Mouse (Mus musculus): ENCODE results near the gene S100pbp.
A peak's percentile ranks its signal among the peaks of the same experiment; 100 is the strongest.
"Not testable (repeated sequence)": the region's sequence is repeated elsewhere in the genome, so short reads cannot be mapped to it uniquely, and the experiment has no call there.

Gene S100pbp

DNA sequence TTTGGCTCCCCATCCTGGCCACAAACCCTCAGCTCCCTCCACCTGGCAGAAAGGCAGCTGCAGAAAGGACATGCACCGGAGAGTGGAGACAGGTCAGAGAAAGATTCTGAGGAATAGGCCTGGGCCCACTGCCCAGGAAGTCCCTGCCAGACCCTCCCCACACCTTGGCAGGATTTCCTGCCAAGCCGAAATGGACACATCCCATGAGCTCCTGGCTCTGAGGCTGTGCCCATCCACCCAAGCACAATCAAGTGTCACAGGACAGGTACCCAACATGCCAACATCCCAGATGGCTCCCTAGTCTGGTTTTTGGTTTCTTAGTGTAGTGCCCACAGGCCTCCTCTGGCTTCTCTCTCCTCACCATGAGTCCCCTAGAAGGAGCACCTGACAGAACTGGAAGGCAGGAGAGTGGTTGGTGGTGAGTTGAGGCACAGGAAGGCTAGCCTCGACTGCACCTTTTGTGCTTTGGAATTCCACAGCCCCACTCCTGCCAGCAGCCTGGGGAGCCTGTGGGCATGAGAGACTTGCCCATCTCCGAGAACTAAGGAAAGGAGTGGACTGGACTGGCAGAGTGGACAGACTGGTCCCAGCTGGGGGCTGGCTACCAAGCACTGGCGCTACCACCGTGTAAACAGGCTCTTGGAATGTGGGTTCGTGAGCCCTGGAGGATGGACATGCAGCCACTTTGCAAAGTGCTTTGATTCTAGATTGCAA is 31.0 kb upstream of the S100pbp start:
- DNase-seq (ENCODE audit: inconsistent ontology term): no peak

DNA sequence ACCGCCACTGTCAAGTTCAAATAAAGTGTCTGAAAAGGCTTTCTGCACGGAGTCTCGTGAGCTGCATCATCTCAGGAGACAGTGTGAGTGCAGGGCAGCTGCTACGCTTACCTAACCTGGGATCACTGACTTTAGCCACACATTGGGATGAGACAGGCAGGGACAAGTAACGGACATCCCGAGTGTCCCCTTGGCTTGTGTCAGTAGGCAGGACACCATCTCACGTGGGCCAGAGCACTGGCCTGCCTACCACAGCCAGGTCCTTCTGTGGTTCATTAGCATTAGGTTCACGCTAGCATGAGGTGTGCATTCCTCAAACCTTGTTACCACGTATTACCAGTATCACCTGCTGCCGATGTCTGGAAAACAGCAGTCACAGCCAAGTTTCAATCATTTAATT is 29.7 kb upstream of the S100pbp start:
- DNase-seq (ENCODE audit: inconsistent ontology term): no peak

DNA sequence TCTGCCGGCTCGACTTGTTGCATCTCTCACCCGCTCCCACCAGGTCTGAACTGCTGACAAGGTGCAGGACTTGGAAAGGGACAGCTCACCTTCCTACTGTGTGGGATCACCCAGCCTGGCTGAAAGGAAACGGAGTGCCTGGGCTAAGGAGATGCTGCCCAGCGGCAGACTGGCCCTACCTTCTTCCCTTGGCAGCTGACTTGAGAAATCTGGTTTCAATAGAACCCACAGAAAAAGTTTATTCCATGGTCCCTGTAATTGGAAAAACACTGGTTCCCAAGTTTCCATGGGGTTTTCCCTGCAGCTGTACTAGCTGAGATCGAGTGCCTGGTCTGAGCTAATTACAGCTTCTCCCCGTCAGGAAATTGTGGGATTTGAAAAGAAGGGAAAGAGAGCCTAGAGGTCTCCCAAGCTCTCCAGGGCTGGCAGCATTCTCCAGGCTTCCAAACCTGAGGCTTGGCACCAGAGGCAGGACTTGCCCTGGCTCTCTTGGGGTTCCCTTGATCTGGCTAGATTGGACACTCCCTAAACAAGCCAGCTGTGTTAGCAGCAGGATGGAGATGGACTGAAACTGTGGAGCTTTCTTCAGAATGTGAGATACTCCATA is 29.1 kb upstream of the S100pbp start:
- DNase-seq (ENCODE audit: inconsistent ontology term): no peak

DNA sequence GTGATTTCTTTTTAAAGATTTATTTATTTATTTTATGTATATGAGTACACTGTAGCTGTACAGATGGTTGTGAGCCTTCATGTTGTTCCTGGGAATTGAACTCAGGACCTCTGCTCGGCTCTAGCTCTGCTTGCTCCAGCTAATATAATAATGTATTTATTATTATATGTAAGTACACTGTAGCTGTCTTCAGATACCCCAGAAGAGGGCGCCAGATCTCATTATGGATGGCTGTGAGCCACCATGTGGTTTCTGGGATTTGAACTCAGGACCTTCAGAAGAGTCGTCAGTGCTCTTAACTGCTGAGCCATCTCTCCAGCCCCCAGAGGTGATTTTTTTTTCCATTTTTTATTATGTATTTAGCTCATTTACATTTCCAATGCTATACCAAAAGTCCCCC is 23.0 kb upstream of the S100pbp start:
- DNase-seq (ENCODE audit: inconsistent ontology term): not testable (repeated sequence)

DNA sequence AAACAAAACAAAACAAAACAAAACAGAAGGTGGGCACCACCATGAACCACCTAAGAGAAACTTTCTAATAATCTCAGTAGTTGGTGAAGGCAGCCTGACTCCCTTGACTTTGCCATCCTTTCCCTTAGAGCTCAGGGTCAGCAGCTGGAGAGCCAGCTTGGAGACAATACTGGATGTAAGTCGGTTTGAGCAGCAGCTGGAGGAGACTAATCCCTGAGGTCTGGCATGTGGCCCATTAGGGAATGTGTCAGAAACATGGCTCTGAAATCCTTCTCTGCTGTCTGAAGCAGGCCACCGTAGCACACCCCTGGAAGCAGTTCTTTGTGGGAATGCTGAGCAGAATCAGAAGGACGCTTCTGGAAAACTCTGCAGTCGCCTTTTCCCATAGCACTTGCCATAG is 21.9 kb upstream of the S100pbp start:
- no peak for DNase-seq (ENCODE audit: inconsistent ontology term)

DNA sequence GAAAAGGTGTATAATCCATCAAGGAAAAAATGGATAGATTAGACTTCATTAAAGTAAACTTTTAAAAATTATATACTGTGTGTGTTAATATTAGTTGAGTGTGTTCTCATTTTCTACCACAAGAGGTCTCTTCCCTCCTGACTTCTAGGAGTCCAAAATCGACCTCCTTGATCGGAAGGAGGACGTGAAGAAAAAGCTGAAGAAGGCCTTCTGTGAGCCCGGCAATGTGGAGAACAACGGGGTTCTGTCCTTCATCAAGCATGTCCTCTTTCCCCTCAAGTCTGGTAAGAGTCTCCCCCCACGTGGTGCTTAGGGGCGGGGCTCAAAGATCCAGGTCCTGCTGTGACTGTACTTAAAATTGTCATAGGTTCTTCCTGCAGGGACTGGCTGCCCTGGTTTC is 20.0 kb upstream of the S100pbp start:
- DNase-seq (ENCODE audit: inconsistent ontology term): peak; percentile 39

DNA sequence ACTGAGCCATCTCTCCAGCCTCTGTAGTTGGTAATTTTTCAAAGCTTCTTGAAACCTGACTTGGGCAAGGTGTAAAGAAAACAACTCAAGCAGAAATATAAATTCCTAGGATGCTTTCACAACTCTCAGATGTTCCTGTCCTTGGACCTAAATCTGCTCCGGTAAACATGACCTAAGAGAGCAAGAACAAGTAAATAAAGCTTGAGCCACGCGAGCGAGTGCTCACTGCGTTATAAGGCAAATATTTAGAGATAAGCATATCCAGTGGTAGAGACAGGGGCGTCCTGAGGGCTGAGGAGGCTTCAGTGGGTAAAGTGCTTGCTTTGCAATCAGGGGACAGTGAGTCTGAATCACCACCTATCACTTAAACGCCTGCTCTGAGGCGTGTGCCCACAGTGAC is 17.3 kb upstream of the S100pbp start:
- no peak for DNase-seq (ENCODE audit: inconsistent ontology term)

DNA sequence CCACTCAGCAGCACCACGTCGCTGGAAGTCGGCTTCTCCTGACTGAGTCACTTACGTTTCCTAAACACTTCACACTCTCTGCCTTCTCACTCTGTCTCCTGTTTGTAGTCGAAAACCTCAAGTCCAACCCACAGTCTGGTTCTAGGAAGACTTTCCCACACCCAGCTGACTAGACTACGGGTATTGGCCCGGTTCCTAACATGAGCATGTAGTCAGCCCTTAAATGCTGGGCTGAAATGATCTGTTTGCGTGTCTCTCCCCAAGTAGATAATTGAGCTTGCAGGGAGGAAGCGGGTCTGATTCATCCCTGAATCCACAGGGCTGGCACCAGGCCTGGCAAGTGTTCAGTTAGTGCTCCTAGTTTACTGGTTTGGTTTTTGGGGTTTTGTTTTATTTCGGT is 15.1 kb upstream of the S100pbp start:
- peak; percentile 81 for DNase-seq (ENCODE audit: inconsistent ontology term)

DNA sequence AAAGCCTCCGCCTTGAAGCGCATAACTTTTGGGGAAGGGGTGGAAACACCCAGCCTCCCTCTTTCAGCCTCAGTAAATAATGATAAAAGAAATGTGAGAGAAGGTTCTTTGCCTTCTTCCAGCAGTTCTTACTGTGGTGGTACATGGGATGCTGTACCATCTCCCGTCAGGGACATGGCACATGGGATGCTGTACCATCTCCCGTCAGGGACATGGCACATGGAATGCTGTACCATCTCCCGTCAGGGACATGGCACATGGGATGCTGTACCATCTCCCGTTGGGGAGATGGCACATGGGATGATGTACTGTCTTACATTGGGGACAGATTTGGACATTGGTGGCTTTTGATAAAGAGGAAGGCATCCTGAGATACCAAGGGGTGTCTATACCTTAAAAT is 8.0 kb upstream of the S100pbp start:
- no peak for DNase-seq (ENCODE audit: inconsistent ontology term)

DNA sequence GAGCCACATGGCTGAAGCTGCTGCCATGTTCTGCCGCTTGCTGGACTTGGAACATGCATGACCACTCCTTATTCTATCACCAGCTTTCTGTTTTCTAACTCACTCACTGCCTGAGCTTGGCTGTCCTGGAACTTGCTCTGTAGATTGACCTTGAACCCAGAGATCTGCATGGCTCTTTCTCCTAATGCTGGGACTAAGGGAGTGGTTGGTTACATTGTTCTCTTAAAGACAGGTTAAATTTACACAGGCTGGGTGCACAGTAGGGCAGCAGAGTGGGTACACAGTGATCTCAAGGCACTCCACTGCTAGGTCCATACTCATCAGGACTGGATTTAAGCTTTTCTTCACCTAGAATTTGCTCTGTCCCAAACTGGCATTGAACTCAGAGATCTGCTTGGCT is 4.8 kb upstream of the S100pbp start:
- no peak for DNase-seq (ENCODE audit: inconsistent ontology term)

DNA sequence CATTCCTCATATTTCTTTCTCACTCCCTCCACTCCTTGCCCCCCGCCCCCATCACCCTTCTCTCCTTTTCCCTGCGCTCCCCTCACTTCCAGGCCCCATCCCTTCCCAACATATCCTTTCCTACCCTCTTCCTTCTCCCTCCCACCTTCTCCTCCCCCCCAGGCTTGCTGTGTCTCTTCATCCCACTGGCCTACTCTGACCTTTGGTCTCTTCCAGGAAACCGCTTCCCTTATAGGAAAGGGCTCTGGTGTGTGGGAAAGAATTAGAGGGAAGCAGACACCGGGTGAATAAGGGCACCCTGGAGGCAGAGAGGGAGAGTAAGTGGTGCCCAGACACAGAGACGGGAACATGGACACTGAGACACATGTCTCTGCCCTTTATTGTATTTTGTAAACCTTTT is 2.2 kb upstream of the S100pbp start:
- DNase-seq (ENCODE audit: inconsistent ontology term): no peak

DNA sequence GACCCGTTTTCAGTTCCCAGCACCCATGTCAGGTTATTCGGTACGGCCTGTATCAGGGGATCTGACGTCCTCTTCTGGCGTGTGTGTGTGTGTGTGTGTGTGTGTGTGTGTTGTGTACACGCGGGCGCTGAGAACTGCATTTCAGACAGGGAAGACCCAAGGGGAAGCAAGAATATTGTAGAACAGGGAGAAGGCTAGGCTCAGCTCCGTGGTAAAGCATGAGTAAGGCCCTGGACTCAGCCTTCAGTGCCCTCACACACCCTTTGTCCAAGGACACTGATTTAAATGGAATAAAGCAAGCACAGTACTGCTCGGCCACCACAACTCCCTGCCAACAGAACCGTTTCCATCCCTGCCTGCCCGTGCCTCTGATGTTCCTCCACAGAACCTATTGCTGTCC is 1.0 kb upstream of the S100pbp start:
- no peak for DNase-seq (ENCODE audit: inconsistent ontology term)

DNA sequence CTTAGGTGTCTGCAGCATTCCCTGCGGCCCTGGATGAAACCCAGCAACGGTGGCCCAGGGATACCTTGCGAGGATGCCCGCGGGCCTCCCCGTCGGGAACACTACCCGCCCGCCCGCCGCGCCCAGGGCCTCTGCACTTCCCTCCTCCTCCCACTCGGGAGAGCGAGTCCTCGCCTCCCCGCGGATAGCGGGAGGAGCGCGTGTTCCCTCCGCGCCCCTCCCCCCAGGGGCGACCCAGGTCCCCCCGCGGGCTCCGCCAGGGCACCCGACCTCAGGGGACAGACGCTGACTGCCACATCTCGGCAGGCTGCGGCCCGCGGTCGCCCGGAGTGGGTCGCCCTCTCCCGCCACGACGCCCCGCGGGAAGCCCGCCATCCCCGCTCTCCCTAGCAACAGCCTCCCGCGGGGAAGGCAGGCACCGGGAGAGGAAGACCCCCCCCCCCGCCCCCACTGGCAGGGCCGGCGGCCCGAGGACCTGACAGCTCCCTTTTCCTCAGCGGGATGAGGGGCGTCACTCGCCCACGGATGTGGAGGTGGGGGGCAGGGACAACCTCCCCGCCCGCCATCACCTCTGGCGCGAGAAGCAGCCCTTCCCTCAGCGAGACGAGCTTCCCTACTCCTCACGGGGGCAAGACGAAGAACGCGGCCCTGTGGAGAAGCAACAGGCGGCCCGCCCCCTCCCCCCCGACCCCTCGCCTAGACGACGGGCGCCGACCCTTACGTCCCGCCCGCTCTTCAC is 555 bp downstream of the S100pbp start:
- peak; percentile 64 for DNase-seq (ENCODE audit: inconsistent ontology term)

DNA sequence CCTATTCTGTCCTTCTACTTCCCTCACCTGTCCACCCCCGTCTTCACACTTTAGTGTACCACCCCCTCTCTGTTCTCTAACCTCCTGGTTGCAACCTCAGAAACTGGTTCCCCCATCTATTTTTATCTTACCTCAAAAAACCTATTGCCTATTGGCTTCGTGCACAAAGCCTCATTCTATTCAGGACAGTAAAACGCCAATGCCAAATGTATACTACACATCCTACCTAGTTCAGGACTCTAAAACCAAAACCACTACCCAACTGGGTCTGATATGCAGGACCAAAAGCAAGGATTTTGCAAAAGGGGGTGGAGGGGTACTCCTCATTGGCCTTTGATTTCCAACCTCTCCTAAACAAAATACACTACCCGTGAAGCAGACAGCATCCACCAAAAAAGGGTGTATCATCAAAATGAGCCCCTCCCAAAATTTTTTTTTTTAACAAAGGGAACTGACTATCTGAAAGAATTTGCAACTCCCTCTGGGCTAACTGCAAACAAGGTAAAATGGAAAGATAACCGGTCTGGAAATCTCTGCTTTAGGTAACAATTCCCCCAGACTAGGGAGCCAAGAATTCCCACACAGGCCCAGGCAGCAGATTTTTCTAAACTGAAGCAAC is 1.4 kb downstream of the S100pbp start:
- no peak for DNase-seq (ENCODE audit: inconsistent ontology term)

DNA sequence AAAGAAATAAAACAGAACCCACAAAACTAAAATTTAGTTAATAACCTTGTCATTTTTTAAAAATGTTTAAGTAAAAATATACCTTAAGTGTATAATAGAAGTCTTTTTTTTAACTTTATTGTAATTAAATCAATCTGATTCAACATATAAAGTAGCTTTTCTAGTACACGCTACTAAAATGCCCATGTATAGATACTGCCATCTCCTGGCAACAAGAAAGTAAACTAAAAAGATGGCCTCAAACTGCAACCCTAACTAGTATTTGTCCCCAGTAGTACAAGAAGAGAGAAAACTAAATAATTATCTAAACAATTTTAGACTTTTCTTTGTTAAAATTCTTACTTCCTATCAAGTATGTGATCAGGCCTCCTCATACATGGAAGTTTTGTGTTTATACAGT is 10.0 kb downstream of the S100pbp start:
- DNase-seq (ENCODE audit: inconsistent ontology term): no peak

DNA sequence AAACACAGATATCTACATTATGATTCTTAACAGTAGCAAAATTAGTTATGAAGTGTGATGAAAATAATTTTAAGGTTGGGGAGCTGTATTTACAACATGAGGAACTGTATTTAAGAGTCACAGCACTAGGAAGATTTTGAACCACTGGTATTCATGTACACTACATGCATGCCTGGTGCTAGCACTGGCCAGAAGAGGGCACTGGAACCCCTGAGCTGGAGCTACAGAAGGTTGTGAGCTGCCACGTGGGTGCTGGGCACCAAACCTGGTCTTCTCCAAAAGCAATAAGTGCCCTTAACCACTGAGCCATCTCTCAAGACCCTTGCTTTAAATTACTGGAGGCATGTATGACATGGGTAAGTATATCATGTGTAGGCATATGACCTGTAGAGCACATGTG is 17.0 kb downstream of the S100pbp start:
- DNase-seq (ENCODE audit: inconsistent ontology term): no peak

DNA sequence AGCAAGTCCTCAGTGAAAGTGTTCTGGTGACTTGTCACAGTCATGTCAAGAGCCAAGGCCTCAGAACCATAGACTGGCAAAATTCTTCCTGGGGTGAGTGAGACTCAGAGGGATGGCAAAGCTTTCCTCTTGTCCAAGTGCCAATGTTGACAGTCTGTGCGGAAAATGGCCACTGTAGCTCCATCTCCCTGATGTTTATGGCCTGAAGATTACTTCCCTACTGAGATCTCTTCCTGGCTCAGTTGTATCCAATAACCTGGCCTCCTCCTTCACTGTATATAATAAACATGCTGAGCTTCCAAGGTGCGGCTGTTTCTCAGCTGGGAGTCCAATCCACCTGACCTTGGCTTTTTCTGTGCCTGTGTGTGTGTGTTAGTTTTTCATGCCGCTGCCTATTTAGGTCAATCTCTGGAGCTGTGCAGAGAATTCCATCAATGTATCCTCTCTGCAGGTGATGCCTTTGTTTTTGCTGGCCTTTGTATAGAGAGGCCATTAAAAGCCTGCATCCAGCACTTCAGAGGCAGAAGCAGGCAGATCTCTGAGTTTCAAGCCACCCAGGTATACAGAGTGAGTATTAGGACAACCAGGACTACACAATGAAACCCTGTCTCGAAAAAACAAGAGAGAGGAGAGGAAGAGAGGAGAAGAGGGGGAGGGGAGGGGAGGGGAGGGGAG is 27.8 kb downstream of the S100pbp start:
- no peak for DNase-seq (ENCODE audit: inconsistent ontology term)

DNA sequence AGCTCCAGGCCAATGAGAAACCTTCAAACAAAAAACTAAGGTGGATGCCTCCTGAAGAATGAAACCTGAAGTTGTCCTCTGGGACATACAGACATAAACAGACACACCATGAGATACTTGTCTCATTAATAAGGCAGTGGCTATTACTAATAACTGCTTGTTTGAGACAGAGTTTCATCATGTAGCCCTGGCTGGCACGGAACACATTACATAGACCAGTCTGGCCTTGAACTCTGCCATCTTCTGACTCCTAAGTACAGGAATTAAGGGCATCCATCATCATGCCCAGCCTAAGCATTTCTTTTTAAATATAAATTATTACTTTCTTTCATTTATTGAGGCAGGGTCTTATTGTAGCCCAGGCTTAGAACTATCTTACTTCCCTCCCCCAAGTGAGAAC is 28.5 kb downstream of the S100pbp start:
- no peak for DNase-seq (ENCODE audit: inconsistent ontology term)

DNA sequence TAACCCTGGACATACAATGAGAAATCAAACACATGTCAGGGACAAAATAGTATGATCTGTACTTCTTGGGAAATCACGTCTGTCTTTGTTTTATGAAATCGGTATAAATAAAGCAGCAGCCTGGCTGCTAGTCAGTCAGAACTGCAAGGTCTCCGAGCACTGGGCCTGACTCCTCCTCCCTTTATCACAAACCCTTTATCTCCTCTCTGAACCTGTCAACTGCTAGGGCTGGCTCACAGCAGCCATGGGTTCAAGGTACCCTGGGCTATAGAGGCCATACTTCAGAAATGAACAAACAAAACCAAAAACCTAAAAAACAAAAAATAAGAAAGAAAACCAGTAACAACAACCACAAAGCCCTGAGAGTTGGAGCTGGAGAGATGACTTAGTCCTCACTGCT is 31.0 kb downstream of the S100pbp start:
- no peak for DNase-seq (ENCODE audit: inconsistent ontology term)

DNA sequence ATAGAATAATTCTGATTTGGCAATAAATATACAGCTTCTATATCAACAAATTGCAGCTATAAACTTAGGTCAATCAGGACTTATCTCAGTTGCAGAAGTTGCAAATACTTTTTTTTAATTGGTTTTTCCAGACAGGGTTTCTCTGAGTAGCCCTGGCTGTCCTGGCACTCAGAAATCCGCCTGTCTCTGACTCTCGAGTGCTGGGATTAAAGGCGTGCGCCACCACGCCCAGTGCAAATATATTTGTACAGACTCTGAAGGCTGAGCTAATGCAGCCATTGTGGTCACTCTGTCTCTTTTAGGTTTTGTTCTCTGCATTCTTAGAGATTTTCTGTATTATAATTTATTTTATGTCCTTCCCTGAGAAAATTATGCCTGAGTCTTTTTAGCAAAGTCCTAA is 32.0 kb downstream of the S100pbp start:
- DNase-seq (ENCODE audit: inconsistent ontology term): no peak

DNA sequence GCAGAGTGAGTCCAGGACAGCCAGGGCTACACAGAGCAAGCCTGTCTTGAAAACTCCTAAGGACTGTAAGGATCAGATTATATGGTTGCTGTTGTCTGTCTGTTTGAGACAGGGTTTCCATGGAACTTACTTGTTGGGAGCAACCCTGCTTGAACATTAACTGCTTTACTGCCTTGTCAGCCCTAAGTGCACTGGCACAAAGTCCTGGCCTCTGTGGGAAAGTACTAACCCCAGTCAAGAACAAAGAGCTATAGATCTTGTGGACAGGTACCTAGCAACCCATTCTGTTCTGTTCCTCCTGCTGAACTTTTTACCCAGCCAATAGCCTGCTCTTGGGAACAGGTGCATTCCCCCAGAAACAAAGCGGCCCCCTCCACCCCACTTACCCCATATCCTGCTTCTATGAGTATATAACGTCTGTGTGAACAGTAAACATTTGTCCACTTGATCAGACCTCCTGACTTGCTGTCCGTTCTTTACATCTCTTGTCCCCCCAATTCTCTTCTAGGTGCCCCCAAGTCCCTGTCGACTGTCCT is 38.2 kb downstream of the S100pbp start:
- DNase-seq (ENCODE audit: inconsistent ontology term): no peak

DNA sequence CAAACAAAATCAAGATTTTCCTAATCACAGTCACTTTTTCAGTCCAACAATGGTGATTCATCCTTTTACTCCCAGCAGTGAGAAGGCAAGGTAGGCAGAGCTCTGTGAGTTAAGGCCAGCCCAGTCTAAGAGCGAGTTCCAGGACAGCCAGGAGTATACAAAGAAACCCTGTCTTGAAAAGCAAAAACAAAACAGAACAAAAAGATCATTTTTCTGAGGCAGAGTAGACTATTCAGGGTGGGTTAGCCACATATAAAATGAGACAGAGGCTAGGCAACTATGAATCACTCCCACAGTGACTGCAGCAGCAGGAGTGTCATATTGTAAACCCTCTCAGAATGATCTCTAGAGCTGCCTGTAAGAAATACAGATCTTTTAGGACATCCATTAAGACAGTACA is 40.2 kb downstream of the S100pbp start:
- DNase-seq (ENCODE audit: inconsistent ontology term): peak; percentile 66
